Mouse (Mus musculus): ENCODE results near the gene 2310009B15Rik. TPM values are rescaled to one million over a fixed set of nuclear protein-coding genes. Genes with fewer than 3 reads are reported as not detected.

2310009B15Rik gene
- polyA plus RNA-seq, 1 experiment from 2014 or later = 74.4 TPM

DNA sequence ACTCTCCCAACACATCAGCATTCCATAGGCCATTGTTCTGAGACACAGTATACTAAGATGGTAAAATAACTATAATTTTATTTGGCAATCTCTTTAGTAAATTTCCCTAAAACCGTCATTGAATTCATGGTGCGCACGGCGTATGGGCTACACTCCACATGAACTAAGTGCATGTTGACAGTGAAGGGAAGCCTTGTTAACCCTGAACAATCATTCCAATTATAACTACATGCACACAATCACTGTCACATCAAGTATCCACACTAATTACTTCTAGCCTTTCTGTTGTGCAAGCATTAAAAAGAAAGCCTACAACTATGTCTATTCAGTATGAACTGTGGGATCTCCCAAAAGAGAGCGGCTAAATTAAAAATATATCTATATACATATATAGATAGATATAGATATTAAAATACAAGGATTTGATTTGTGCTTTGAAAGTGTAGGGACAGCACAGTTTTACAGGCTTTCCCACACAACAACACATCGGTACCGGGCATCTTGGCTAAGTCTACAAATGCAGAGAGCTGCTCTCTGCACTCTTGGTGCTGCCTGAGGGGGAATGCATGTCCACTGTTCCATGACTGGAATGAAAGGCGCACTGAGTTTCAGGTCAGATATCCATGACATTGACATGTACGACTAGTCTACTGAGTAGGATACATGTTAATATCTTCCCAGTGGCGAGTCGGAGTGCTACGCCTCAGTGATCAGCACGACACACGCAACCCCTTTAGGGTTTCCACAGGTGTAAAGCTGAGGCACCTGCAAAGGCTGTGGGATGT lies 21.0 kb upstream of the 2310009B15Rik start:
- peak; percentile 40; the same call in 1 of the 2 replicates for ATAC-seq (replicated peaks; ENCODE audit: low FRiP score, low read depth)

GRCm38 (mm10) chr1:138876371-138877045 lies 19.9 kb upstream of the 2310009B15Rik start:
- Histone ChIP-seq H3K9me3 (replicated peaks; ENCODE audit: low read length) (no peaks in the 10 kb centered on the region), H3K36me3 (ENCODE audit: insufficient read depth, low read length) (no peaks in the 10 kb centered on the region), H3K27ac (no peak overlapping the region), H3K4me2 (ENCODE audit: low read length) (0 out of 2 replicates have a peak overlapping the region, but pooled peaks have one; percentile 0), H3K27me3 (ENCODE audit: insufficient read depth, low read length) (no peaks in the 10 kb centered on the region), H3K4me1 (replicated peaks; ENCODE audit: insufficient read depth, low read length) (no peaks in the 10 kb centered on the region), H3K9ac (ENCODE audit: low read depth, low read length) (no peak overlapping the region), H3K4me3 (replicated peaks; ENCODE audit: low read depth, low read length) (no peak overlapping the region)
- DNase-seq (ENCODE audit: low spot score) (peak; percentile 40), ATAC-seq (replicated peaks; ENCODE audit: low FRiP score, low read depth) (peak; percentile 76; the same call in 1 of the 2 replicates)
- no peak for TF ChIP-seq CTCF (IDR thresholded peaks at IDR 0.05; ENCODE audit: low read depth)
- 64% methylated on average over 16 of the region's 16 CpGs for WGBS

More for the DNA sequence above, 21.0 kb upstream of the 2310009B15Rik start:
- no peaks in the 10 kb centered on the region for H3K27me3 ChIP-seq (ENCODE audit: insufficient read depth, low read length)
- no peaks in the 10 kb centered on the region for H3K9me3 ChIP-seq (replicated peaks; ENCODE audit: low read length)
- no peaks in the 10 kb centered on the region for H3K36me3 ChIP-seq (ENCODE audit: insufficient read depth, low read length)
- H3K27ac ChIP-seq = no peak overlapping the region
- H3K9ac ChIP-seq (ENCODE audit: low read depth, low read length) = no peak overlapping the region
- no peak for TF ChIP-seq CTCF (IDR thresholded peaks at IDR 0.05; ENCODE audit: low read depth)
- no peak overlapping the region for H3K4me2 ChIP-seq (ENCODE audit: low read length)
- H3K4me1 ChIP-seq (replicated peaks; ENCODE audit: insufficient read depth, low read length) = no peaks in the 10 kb centered on the region
- no peak for DNase-seq (ENCODE audit: low spot score)
- 76% methylated on average over 14 of the region's 14 CpGs for WGBS
- H3K4me3 ChIP-seq (replicated peaks; ENCODE audit: low read depth, low read length) = no peak overlapping the region

- WGBS = 95% methylated on average over 1 of the region's 1 CpGs
- no peaks in the 10 kb centered on the region for H3K36me3 ChIP-seq (ENCODE audit: insufficient read depth, low read length)
- no peak overlapping the region for H3K4me2 ChIP-seq (ENCODE audit: low read length)
- H3K4me3 ChIP-seq (replicated peaks; ENCODE audit: low read depth, low read length) = no peak overlapping the region
- no peak overlapping the region for H3K27ac ChIP-seq
- H3K9ac ChIP-seq (ENCODE audit: low read depth, low read length) = no peak overlapping the region
- no peak for DNase-seq (ENCODE audit: low spot score)
- H3K4me1 ChIP-seq (replicated peaks; ENCODE audit: insufficient read depth, low read length) = 0 out of 2 replicates have a peak, but pooled peaks cover 12% of the 10 kb centered on the region
- peaks cover 33% of the 10 kb centered on the region for H3K27me3 ChIP-seq (ENCODE audit: insufficient read depth, low read length)
- H3K9me3 ChIP-seq (replicated peaks; ENCODE audit: low read length) = no peaks in the 10 kb centered on the region
- no peak for TF ChIP-seq CTCF (IDR thresholded peaks at IDR 0.05; ENCODE audit: low read depth)
- ATAC-seq (replicated peaks; ENCODE audit: low FRiP score, low read depth) = no peak
Observed at GRCm38 (mm10) chr1:138850823-138851222, 5.8 kb downstream of the 2310009B15Rik start.

DNA sequence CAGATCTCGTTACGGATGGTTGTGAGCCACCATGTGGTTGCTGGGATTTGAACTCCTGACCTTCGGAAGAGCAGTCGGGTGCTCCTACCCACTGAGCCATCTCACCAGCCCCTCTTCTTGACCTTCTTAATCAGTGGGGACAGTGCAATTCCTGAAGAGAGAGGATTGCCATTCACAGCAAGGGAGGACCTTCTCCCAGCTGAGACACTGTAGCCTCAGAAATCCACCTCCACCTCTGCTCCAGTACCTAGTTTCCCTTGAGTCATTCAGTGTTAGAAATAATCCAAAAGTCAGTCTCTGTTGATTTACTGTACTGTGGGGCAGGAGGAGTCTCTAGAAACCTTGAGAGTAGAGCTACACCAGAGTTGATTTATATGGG lies 6.5 kb downstream of the 2310009B15Rik start:
- Histone ChIP-seq H3K4me2 (ENCODE audit: low read length) (no peak overlapping the region), H3K27ac (no peak overlapping the region), H3K27me3 (ENCODE audit: insufficient read depth, low read length) (peaks cover 40% of the 10 kb centered on the region), H3K4me3 (replicated peaks; ENCODE audit: low read depth, low read length) (no peak overlapping the region), H3K36me3 (ENCODE audit: insufficient read depth, low read length) (no peaks in the 10 kb centered on the region), H3K9me3 (replicated peaks; ENCODE audit: low read length) (no peaks in the 10 kb centered on the region), H3K4me1 (replicated peaks; ENCODE audit: insufficient read depth, low read length) (0 out of 2 replicates have a peak, but pooled peaks cover 12% of the 10 kb centered on the region), H3K9ac (ENCODE audit: low read depth, low read length) (no peak overlapping the region)
- WGBS = 58% methylated on average over 2 of the region's 4 CpGs
- no peak for TF ChIP-seq CTCF (IDR thresholded peaks at IDR 0.05; ENCODE audit: low read depth)
- DNase-seq (ENCODE audit: low spot score) (no peak), ATAC-seq (replicated peaks; ENCODE audit: low FRiP score, low read depth) (no peak)

- H3K4me2 ChIP-seq (ENCODE audit: low read length) = no peak overlapping the region
- no peaks in the 10 kb centered on the region for H3K36me3 ChIP-seq (ENCODE audit: insufficient read depth, low read length)
- no peak for TF ChIP-seq CTCF (IDR thresholded peaks at IDR 0.05; ENCODE audit: low read depth)
- H3K27me3 ChIP-seq (ENCODE audit: insufficient read depth, low read length) = peaks cover 43% of the 10 kb centered on the region
- no peak overlapping the region for H3K27ac ChIP-seq
- no peak for ATAC-seq (replicated peaks; ENCODE audit: low FRiP score, low read depth)
- DNase-seq (ENCODE audit: low spot score) = no peak
- WGBS = 13% methylated on average over 8 of the region's 8 CpGs
- no peaks in the 10 kb centered on the region for H3K9me3 ChIP-seq (replicated peaks; ENCODE audit: low read length)
- no peak overlapping the region for H3K4me3 ChIP-seq (replicated peaks; ENCODE audit: low read depth, low read length)
- H3K4me1 ChIP-seq (replicated peaks; ENCODE audit: insufficient read depth, low read length) = 0 out of 2 replicates have a peak, but pooled peaks cover 12% of the 10 kb centered on the region
- no peak overlapping the region for H3K9ac ChIP-seq (ENCODE audit: low read depth, low read length)
Observed at GRCm38 (mm10) chr1:138849531-138850160, 7.0 kb downstream of the 2310009B15Rik start.

DNA sequence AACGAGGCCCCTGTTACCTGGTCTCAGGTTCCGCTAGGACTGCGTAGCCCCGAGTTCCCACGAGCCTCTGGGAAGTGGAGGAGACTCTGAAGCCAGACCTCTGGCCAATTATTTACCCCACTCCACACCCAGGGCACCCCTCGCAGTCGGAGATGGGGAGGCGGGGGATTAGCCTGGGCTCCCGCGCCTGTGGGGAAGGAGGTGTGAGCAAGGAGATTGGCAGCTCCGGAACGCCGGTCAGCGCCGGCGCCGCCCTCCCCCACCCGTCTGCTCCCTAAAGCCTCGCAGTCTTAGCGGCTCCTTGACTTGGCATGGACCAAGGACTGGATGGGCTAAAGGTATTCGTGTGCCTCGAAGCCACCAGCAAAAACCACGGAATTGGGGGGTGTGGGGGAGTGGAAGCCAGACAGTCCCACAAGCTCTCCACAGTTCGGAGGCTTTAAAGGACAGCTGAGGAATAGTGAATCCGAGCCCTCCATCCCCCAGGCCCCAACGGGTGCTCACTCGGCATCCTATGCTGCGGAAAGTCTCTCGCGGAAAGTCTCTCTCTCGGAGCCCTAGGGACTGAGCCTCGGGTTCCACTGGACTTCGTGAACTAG lies 8.0 kb downstream of the 2310009B15Rik start, which contains the start of gene Lhx9:
Lhx9 (minus strand) TSS at position 67 of the 599 bp plus-strand sequence.
- H3K9ac ChIP-seq (ENCODE audit: low read depth, low read length) = no peak within 1 kb of the TSS
- H3K36me3 ChIP-seq (ENCODE audit: insufficient read depth, low read length) = no peaks in the 10 kb centered on the region
- H3K27me3 ChIP-seq (ENCODE audit: insufficient read depth, low read length) = peaks cover 53% of the 10 kb centered on the region
- no peak for TF ChIP-seq CTCF (IDR thresholded peaks at IDR 0.05; ENCODE audit: low read depth)
- WGBS = under 1% methylated on average over 33 of the region's 33 CpGs
- DNase-seq (ENCODE audit: low spot score) (peak; percentile 36), ATAC-seq (replicated peaks; ENCODE audit: low FRiP score, low read depth) (peak; percentile 63; the same call in 1 of the 2 replicates)
- peak within 1 kb of the TSS; percentile 21 for H3K4me3 ChIP-seq (replicated peaks; ENCODE audit: low read depth, low read length)
- no peaks in the 10 kb centered on the region for H3K9me3 ChIP-seq (replicated peaks; ENCODE audit: low read length)
- H3K4me2 ChIP-seq (ENCODE audit: low read length) = peak within 1 kb of the TSS; percentile 48
- H3K4me1 ChIP-seq (replicated peaks; ENCODE audit: insufficient read depth, low read length) = 0 out of 2 replicates have a peak, but pooled peaks cover 14% of the 10 kb centered on the region
- no peak within 1 kb of the TSS for H3K27ac ChIP-seq

All from kidney, postnatal 0 days (tissue).